Mouse (Mus musculus): Measurements from ENCODE around the gene Cox19.
"Not testable (repeated sequence)": the region's sequence is repeated elsewhere in the genome, so short reads cannot be mapped to it uniquely, and the experiment has no call there.

The Cox19 gene

DNA sequence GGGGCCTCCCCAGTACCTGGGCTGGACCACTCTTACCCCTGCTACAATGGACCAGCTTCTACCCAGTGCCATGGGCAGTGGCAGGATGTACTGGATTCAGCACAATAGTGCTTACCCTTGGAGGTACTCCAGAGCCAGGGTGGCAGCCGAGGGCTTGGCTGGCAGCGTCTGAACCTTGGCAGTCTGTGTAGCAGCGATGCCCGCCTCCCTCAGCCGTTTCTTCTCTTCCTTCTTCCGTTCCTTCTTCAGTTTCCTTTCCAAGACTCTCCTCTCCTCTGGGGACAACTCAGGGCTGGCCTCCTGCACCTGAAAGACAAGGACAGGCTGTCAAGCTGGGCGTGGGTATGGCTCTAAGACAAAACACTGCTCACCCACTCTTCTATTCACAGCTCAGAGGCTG lies 12.6 kb upstream of the Cox19 start:
- DNase-seq (ENCODE audit: low spot score in 2 of 2) = no peak

DNA sequence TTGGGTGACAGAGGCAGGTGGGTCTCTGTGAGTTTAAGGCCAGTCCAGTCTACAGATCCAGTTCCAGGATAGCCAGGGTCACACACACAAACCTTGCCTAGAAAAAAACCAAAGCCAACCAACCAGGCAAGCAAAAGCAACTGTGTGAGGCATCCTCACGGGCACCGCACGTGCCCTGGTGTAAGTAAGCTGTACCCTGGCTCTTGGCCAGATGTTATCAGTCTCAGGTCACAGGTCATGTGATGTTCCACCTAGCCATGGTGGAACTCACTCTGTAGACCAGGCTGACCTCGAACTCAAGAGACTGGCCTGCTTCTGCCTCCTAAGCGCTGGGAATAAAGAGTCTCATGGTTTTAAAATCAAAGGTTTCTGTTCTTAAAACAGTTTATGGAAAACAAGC lies 8.0 kb upstream of the Cox19 start:
- no peak for DNase-seq (ENCODE audit: low spot score in 2 of 2)

DNA sequence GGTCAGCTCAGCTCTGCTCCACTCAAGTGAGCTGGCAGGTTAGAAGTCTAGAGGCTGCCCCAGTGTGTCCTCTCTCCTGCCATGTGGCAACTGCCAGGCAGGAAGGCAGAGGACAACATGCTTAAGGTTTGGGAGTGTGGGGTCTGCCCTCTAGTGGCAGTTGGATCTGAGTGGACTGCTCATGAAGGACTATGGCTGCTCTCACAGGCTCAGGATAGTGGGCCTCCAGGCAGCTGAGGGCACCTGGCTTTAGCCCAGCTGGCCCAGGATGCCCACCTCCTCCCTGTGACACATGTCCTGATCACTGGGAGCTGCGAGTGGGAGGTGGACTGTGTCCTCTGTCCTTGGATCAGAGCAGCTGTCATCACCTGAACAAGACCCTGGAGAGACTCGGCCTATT lies 7.4 kb upstream of the Cox19 start:
- no peak for DNase-seq (ENCODE audit: low spot score in 2 of 2)

DNA sequence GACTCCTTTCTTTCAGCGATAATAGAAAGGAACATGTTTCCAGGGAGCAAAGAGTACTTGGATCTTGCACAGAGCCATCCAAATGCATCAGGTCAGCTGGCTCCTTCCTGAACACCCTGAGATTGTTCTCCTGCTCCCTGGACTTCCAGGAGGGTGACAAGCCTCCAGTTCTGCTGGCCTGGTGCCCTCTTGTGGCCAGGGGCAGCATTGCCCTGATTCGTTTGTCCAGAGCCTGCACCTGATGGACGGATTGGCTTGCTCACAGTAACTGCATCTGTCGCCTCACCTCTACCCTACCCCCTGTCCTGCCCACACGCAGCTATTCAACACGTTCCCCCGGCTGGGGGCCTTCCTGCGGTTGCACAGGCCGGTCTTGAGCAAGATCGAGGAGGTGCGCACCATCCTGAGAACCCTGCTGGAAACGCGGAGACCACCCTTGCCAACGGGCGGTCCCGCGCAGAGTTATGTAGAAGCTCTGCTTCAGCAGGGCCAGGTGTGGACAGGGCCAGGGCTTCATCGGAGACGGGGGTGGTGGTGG lies 4.1 kb upstream of the Cox19 start:
- peak; percentile 59 to 71 for DNase-seq (ENCODE audit: low spot score in 2 of 2)

- DNase-seq (ENCODE audit: low spot score in 2 of 2) = no peak
Measured at GRCm38 (mm10) chr5:139353946-139354345, 2.7 kb upstream of the Cox19 start.

DNA sequence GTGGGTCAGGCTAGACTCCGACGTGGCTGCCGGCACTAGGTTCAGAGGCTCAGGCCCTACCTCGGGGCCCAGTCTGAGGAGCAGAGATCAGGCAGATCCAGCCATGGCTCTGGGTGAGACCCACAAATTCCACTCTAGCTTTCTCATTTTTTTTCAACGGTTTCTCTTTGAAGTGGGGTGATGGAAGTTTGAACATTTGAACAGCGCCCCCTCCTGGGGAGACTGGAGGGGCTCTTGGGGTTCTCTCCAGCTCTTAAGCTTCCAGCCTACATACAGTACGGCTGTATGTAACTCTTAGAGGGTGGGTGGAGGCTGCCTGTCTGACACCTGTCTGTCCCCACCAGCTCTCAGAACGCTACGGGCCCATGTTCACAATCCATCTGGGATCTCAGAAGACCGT lies 2.3 kb upstream of the Cox19 start:
- DNase-seq (ENCODE audit: low spot score in 2 of 2) = no peak

- no peak for DNase-seq (ENCODE audit: low spot score in 2 of 2)
Measured at GRCm38 (mm10) chr5:139352317-139352716, 1.1 kb upstream of the Cox19 start, which contains the start of gene Cyp2w1. Gene Cyp2w1, plus strand, starts transcription at chr5:139352617.

- DNase-seq (ENCODE audit: low spot score in 2 of 2) = no peak
Measured at GRCm38 (mm10) chr5:139351628-139352027, 410 bp upstream of the Cox19 start.

DNA sequence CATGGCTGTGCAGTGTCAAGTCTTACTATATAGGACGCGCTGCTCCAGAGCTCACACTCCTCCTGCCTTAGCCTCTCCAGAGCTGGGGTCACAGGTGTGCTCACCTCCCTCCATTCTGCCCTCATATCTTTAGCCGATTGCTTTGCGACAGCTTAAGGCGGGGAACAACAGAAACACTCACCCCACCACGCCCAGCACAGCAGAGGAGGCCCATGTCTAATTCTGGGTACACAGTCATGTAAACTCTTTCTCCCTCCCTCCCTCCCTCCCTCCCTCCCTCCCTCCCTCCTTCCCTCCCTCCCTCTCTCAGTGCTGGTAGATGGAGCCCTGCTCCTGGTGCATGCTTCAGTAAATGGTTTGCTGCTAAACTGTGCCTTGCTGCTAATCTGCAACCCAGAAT lies 1.5 kb downstream of the Cox19 start:
- no peak for DNase-seq (ENCODE audit: low spot score in 2 of 2)

- DNase-seq (ENCODE audit: low spot score in 2 of 2) = no peak
Measured at GRCm38 (mm10) chr5:139347225-139347624, 4.0 kb downstream of the Cox19 start.

DNA sequence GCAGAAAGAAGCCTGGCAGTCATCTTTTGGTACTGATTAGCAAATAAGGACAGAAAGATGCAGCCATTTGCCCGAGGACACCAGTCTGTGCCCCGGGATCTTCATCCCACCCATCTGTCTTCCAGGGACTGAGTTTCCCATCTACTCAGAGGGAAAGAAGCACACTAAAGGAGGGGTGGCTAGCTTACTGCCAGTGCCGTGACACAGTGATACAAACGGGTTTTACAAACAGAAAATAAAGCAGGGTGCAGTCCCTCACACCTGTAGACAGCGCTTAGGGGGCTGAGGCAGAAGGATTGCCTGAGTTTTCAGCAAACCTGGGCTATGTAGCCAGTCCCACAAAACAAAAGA lies 5.9 kb downstream of the Cox19 start:
- DNase-seq (ENCODE audit: low spot score in 2 of 2) = no peak

DNA sequence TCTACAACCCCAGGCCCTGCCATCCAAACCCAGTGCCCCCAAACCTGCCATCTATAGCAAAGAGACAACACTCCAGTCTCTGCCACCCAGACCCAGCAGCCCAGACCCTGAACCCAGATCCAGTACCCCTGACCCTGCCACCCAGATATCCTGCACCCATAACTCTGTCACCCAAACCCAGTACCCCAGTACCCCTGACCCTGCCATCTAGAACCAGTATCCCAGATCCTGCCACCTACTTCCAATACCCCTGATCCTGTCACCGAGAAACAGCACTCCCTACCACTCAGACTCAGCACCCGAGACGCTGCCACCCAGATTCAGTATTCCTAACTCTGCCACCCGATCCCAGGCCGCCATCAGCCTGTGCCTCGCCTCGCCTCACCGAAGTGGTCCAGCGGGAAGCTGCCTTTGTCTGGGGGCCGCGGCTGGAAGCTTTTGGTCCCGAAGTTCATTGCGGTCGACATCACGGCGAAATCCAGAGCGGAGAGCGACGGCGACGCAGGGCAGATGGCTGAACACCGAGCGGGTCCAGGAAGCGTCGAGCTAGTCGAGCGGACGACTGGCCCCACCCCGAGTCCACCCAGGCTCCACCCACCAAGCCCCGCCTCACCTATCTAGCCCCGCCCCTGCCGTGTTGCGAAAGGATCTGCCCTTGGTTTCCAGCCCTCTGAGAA lies 6.4 kb downstream of the Cox19 start:
- peak; percentile 96 to 97 for DNase-seq (ENCODE audit: low spot score in 2 of 2)

DNA sequence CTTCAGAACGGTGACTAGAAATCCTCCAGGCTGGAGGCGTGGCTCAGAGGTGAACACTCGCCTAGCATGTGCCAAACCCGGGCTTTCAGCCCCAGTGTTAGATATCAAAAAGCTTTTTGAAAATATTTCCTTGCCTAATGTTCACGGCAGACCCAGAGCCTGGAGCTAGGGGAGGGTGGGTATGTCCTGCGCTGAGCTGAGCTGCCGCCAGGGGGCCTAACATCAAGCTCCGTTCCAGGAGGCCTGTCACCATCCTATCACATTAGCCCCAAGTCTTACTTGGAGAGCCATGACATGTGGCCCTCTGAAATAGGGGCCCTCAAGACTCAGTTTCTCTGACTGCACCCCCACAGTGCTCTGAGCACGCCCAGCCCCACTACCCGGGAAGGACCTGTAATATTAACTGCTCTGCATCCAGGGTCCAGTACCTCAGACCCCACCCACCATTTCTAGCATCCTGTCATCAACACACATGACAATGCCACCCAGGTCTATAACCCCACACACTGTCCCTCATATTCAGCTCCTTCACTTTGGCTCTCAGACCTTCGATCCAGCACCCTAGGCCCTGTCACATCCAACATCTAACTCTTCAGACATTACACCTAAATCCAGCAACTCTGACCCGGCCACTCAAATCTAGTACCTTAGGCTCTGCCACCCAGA lies 7.1 kb downstream of the Cox19 start:
- DNase-seq (ENCODE audit: low spot score in 2 of 2) = peak; percentile 67 to 78

DNA sequence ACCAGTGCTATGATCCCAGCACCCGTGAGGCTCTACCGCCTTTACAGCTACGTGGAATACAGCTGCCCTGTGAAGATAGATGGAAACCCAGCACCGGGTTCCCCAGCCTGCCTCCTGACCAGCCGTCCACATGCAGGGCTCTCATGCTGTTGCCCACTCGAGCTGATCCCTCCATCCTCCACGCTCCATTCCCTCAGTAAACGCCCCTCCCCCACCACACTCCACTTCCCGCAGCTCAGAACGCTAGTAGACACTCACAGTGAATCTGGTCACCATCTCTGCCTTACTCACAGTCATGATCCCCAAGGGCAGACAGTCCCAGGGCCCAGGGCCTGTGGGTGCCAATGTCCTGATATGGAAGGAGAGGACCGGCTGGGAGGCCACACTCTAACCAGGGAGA lies 12.3 kb downstream of the Cox19 start:
- no peak for DNase-seq (ENCODE audit: low spot score in 2 of 2)

- DNase-seq (ENCODE audit: low spot score in 2 of 2) = no peak
Measured at GRCm38 (mm10) chr5:139338403-139338802, 12.8 kb downstream of the Cox19 start.

- no peak for DNase-seq (ENCODE audit: low spot score in 2 of 2)
Measured at GRCm38 (mm10) chr5:139337826-139338370, 13.3 kb downstream of the Cox19 start.

GRCm38 (mm10) chr5:139335634-139336033 lies 15.6 kb downstream of the Cox19 start:
- DNase-seq (ENCODE audit: low spot score in 2 of 2) = no peak

DNA sequence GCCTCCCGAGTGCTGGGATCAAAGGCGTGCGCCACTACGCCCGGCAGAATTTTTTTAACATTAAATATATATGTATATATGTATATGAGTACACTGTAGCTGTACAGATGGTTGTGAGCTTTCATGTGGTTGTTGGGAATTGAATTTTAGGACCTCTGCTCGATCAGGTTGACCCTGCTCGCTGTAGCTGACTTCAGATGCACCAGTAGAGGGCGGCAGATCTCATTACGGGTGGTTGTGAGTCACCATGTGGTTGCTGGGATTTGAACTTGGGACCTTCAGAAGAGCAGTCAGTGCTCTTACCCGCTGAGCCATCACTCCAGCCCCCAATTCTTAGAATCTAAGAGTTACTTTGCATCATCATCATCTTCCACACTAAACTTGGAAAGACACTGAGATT lies 16.8 kb downstream of the Cox19 start:
- DNase-seq (ENCODE audit: low spot score in 2 of 2) = not testable (repeated sequence)

GRCm38 (mm10) chr5:139333301-139334013 lies 17.8 kb downstream of the Cox19 start:
- no peak for DNase-seq (ENCODE audit: low spot score in 2 of 2)

- DNase-seq (ENCODE audit: low spot score in 2 of 2) = no peak
Measured at GRCm38 (mm10) chr5:139332590-139333272, 18.5 kb downstream of the Cox19 start.

DNA sequence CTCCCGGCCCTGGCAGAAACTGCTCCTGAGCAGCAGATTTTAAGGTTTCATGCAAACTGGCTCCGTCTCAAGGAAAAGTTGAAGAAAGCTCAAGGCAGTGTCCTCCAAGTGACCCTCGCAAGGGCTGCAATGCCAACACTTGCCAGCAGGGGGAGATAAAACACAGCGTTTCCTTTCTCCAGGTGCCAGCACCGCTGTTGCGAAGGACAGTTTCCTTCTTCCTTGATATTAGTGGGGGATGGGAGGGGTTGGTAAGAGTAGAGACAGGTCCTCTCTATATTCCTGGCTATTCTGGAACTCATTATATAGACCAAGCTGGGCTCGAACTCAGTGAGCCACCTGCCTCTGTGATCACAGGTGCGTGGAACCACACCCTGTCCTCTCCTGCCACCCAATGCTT lies 19.5 kb downstream of the Cox19 start:
- peak; percentile 56 to 76 for DNase-seq (ENCODE audit: low spot score in 2 of 2)

DNA sequence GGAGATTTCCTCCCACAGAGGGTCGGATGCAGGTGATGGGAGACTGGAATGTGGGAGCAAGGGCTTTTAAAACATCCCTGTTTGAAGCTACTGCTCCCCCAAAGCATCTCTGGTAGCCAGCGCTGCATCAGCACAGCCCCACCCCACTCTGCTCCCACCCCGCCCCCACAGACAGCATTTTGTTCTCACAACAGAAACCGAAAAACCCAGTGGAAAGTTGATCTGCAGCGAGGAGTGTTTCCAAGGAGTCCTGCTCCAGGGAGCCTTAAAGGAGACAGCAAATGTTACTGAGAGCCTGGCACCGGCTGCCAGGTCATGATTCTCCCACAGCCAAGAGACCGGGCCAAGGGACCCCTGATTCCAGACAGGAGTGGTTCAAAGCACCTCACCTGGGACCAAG lies 20.5 kb downstream of the Cox19 start:
- DNase-seq (ENCODE audit: low spot score in 2 of 2) = no peak

All from spleen, postnatal 14 days (tissue).